Mouse (Mus musculus) neural tube, embryonic 14.5 days (tissue): ENCODE measurements at regions not wholly inside any gene's neighbourhood (a gene's known extent, or its start where the extent isn't known, plus 50 kb on each side); places are given as distances from the start of the nearest gene placed in this dataset.

Experiments
- ATAC-seq: fragments of 200-750 bp; cut with Nextera tagmentation; 2 replicates; pipeline ENCODE4 v1.8.0; 2017; ENCODE audit warnings: low read depth, mild to moderate bottlenecking, moderate TSS enrichment, moderate library complexity
- H3K27ac ChIP-seq: fragments of 300-500 bp; sonication (generic); 2 replicates; pipeline ENCODE4 v1.5.1; 2014; ENCODE audit warnings: low read depth, mild to moderate bottlenecking, control low read depth, low read length, moderate library complexity, mixed read lengths
- H3K27me3 ChIP-seq: fragments of 300-500 bp; sonication (generic); 2 replicates; pipeline ENCODE4 v1.6.1; 2014; ENCODE audit warnings: low read length; ENCODE audit not compliant: control insufficient read depth, insufficient read depth
- H3K36me3 ChIP-seq: fragments of 300-500 bp; sonication (generic); 2 replicates; pipeline ENCODE4 v1.6.1; 2014; ENCODE audit warnings: low read length, mixed read lengths; ENCODE audit not compliant: control insufficient read depth, insufficient read depth
- H3K4me1 ChIP-seq: fragments of 300-500 bp; sonication (generic); 2 replicates; pipeline ENCODE4 v1.6.1; 2014; ENCODE audit warnings: low read length; ENCODE audit not compliant: control insufficient read depth, insufficient read depth
- H3K4me2 ChIP-seq: fragments of 300-500 bp; sonication (generic); 2 replicates; pipeline ENCODE4 v1.6.1; 2014; ENCODE audit warnings: mild to moderate bottlenecking, low read depth, low read length, control low read depth
- H3K4me3 ChIP-seq: fragments of 300-500 bp; sonication (generic); 2 replicates; pipeline ENCODE4 v1.5.1; 2014; ENCODE audit warnings: low read depth, low read length, control low read depth, mixed read lengths
- H3K9ac ChIP-seq: fragments of 300-500 bp; sonication (generic); replicated peaks from 2 replicates; pipeline ENCODE4 v1.6.1; 2014; ENCODE audit warnings: low read depth, mild to moderate bottlenecking, control low read depth, low read length, mixed read lengths
- H3K9me3 ChIP-seq: fragments of 300-500 bp; sonication (generic); 2 replicates; pipeline ENCODE4 v1.6.1; 2016; ENCODE audit warnings: low read length; ENCODE audit not compliant: control insufficient read depth
- WGBS: fragments of 180-500 bp; shearing (Covaris S2); extraction: QIAGEN DNeasy Blood & Tissue Kit; methylation state at CpG from one replicate; pipeline ENCODE4 v1.1.7; 2014; 5-methylcytosine and 5-hydroxymethylcytosine counted together

DNA sequence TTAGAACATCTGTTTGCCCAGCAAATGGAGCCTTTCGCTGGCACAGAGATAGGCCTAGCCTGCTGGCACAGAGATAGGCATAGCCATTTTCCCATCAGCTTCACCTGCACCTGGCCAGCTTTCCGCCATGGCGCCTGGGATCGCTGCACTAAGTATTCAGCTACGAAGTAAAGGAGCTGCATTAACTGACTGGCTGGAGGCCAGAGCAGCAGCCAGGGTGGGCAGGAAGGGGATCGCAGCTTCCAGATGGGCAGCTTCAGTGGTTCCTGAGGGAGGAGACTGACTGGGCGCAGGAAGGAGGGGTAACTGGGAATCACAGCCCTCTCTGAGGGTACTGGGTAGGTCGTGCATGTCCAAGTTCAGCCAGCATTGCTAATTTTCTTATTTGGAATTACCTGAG, 376.2 kb downstream of the Rps24 start:
- 70% methylated on average over 8 of the region's 8 CpGs for WGBS
- H3K4me3 ChIP-seq = no peak overlapping the region
- H3K36me3 ChIP-seq = no peaks in the 10 kb centered on the region
- no peaks in the 10 kb centered on the region for H3K9me3 ChIP-seq
- no peak overlapping the region for H3K9ac ChIP-seq
- no peak overlapping the region for H3K4me2 ChIP-seq
- H3K27ac ChIP-seq = no peak overlapping the region
- no peaks in the 10 kb centered on the region for H3K27me3 ChIP-seq
- ATAC-seq = no peak
- H3K4me1 ChIP-seq = peaks cover 3% of the 10 kb centered on the region; the same call in 1 of the 2 replicates

DNA sequence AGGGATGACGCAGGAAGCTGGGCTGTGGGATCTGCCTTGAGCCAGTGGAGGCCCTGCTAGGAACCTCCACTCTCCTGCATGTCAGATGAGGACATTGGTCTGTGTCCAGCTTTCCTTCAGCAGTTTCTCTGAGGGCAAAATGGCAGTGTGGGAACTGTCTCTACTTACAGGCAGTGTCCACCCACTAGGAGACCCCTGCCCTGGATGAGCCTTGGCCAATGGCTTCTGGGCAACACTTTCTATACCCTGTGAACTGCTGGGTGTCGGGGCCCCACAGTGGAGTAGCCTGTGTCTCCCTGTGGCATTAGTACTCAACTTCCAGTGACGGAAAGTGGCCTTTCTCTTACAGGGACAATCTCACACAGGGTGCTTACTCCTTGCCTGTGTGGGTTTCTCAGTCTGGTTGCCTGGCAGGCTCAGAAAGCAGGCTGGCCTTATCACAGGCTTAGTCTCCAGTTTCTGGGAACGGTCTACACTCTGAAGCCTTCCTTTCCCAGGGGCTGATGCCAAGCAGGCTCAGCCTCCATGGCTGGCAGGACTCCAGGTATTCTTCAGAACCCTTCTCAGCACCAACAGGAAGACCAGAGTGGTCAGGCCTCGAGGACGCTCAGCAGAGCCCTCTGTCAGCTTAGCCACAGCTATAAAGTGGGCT, 378.8 kb downstream of the Rps24 start:
- H3K4me1 ChIP-seq = peaks cover 3% of the 10 kb centered on the region; the same call in 1 of the 2 replicates
- WGBS = 86% methylated on average over 6 of the region's 6 CpGs
- H3K4me3 ChIP-seq = no peak overlapping the region
- H3K36me3 ChIP-seq = no peaks in the 10 kb centered on the region
- ATAC-seq = no peak
- H3K9ac ChIP-seq = no peak overlapping the region
- no peak overlapping the region for H3K27ac ChIP-seq
- H3K9me3 ChIP-seq = no peaks in the 10 kb centered on the region
- no peak overlapping the region for H3K4me2 ChIP-seq
- no peaks in the 10 kb centered on the region for H3K27me3 ChIP-seq

DNA sequence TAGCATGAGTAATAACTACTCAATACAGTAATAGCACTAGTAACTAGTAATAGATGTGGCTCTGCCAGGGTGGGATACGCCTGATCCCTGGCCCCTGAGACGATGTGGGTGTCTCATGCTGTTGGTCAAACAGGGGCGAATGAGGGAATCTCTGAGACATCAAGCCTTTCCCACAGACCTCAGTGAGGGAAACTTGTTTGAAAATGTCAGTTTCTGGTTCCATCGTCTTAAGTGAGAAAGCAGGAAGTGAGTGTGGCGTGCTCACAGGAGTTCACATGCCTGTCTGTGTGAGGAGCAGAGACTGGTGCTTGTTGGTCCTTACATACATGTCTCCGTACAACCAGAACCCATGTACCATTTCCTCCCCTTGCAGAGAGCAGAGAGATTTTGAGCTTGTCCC, 380.9 kb downstream of the Rps24 start:
- no peak overlapping the region for H3K27ac ChIP-seq
- no peak overlapping the region for H3K9ac ChIP-seq
- H3K36me3 ChIP-seq = no peaks in the 10 kb centered on the region
- no peak overlapping the region for H3K4me2 ChIP-seq
- H3K27me3 ChIP-seq = no peaks in the 10 kb centered on the region
- H3K9me3 ChIP-seq = no peaks in the 10 kb centered on the region
- no peak overlapping the region for H3K4me3 ChIP-seq
- peaks cover 3% of the 10 kb centered on the region; the same call in 1 of the 2 replicates for H3K4me1 ChIP-seq
- ATAC-seq = no peak
- 89% methylated on average over 6 of the region's 6 CpGs for WGBS

DNA sequence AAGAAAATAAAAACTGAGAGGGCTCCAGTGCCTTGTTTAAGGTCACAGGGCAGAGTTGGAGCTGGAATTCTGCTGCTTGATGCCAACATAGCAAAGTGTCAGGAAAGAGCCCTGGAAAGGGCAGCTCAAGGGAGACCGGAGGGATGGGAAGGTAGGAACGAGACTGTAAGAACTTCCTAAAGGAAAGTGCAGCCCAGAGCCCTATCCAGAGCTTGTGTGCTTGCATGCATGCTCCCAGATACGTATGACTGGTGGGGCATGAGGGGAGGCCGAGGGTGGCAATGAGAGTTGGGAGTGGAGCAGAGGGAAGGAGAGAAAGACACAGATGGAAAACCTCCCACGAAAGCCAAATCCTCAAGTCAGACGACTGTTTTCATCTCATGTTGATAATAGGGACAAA, 381.8 kb downstream of the Rps24 start:
- no peak overlapping the region for H3K9ac ChIP-seq
- no peak overlapping the region for H3K27ac ChIP-seq
- no peaks in the 10 kb centered on the region for H3K27me3 ChIP-seq
- H3K4me2 ChIP-seq = no peak overlapping the region
- no peak overlapping the region for H3K4me3 ChIP-seq
- no peaks in the 10 kb centered on the region for H3K9me3 ChIP-seq
- WGBS = 87% methylated on average over 6 of the region's 6 CpGs
- no peaks in the 10 kb centered on the region for H3K36me3 ChIP-seq
- ATAC-seq = no peak
- H3K4me1 ChIP-seq = no peaks in the 10 kb centered on the region

DNA sequence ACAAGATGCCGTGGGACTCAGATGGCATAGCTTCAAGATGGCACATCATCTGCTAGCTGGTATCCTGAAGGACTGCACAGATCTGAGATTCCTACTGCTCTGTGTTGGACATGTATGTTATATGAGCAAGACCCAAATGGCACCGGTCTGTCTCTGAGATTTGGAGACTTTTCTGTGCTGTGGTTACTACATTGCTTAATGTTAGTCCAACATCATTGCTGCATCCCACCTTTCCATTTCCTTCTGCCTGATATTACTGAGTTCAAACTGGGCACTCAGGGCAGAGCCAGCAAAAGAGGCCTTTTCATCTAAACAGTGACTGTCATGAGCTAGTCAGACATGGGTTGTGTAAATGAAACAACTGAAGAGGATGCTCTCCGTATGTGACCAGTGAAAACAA, 383.3 kb downstream of the Rps24 start:
- 90% methylated on average over 3 of the region's 3 CpGs for WGBS
- no peaks in the 10 kb centered on the region for H3K9me3 ChIP-seq
- no peak for ATAC-seq
- no peak overlapping the region for H3K4me3 ChIP-seq
- H3K4me1 ChIP-seq = no peaks in the 10 kb centered on the region
- no peak overlapping the region for H3K9ac ChIP-seq
- H3K4me2 ChIP-seq = no peak overlapping the region
- H3K27me3 ChIP-seq = no peaks in the 10 kb centered on the region
- no peak overlapping the region for H3K27ac ChIP-seq
- no peaks in the 10 kb centered on the region for H3K36me3 ChIP-seq

DNA sequence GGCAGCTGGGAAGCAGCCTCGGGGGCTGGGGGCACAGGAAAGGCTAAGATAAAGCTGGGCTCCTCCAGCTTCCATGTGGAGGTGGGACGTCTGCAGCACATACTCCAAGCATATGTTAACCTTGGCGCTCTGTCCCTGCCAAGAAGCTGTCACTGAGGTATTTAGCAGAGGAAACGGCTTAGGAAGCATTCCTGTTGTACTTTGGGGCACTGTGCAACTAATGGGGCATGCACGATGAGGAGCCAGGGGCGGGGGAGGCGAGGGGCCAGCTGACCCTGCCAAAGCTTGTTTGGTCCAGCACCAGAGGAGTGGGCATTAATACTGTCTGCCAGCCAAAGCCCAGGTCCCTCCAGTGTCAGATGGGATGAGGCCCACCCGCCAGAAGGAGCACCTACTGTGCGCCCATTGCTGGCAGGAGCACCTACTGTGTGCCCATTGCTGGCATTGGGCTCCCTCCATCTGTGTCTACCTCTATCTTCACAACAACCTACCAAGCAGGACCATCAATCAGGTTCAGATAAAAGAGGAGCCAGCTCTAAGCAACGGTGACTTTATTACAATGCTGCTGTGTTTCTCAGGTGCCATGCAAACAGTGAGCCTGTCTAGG, 384.6 kb downstream of the Rps24 start:
- Histone ChIP-seq H3K27me3 (no peaks in the 10 kb centered on the region), H3K4me2 (no peak overlapping the region), H3K4me3 (no peak overlapping the region), H3K9me3 (no peaks in the 10 kb centered on the region), H3K4me1 (peaks cover 3% of the 10 kb centered on the region; the same call in 1 of the 2 replicates), H3K36me3 (no peaks in the 10 kb centered on the region), H3K9ac (no peak overlapping the region), H3K27ac (no peak overlapping the region)
- no peak for ATAC-seq
- WGBS = 72% methylated on average over 10 of the region's 10 CpGs

DNA sequence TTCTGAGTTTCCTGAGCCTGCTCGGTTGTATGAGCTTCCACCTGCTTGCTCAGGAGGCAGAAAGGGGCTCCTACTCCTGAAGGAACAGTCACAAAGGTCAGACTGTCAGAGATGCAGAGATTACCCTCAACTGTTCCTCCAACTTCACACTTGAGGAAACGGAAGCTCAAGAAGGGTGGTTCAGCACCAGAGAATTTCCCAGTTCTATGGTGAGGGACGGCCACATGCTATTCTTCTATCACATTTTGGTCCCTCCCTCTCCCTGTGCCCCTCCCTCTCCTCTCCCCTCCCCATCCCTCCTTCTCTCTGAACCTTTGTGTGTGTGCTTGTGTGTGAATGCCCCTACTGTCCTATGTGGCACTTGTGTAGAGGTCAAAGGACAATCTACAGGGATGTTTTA, 386.0 kb downstream of the Rps24 start:
- Histone ChIP-seq H3K27me3 (no peaks in the 10 kb centered on the region), H3K4me3 (no peak overlapping the region), H3K4me2 (no peak overlapping the region), H3K9ac (no peak overlapping the region), H3K9me3 (no peaks in the 10 kb centered on the region), H3K36me3 (no peaks in the 10 kb centered on the region), H3K27ac (no peak overlapping the region), H3K4me1 (peaks cover 3% of the 10 kb centered on the region; the same call in 1 of the 2 replicates)
- no peak for ATAC-seq
- WGBS = 47% methylated on average over 3 of the region's 3 CpGs

DNA sequence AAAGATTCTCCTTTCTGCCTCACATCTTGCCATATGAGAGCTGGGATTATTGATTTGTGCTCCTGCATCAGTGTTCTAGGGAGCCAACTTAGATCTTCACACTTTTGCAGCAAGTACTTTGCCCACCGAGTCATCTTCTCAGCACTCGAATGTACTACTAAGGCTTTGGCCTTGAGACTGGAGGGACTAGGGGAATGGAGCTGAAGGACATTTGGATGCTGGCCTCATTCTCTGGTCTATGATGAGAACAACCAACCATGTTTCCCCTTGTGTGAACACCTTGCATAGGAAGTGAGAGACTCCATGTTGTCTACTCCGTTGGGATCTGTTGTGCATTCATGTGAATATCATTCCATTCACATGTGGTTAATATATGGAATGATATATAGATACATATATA, 386.5 kb downstream of the Rps24 start:
- 95% methylated on average over 3 of the region's 3 CpGs for WGBS
- no peak overlapping the region for H3K9ac ChIP-seq
- H3K36me3 ChIP-seq = no peaks in the 10 kb centered on the region
- H3K27ac ChIP-seq = no peak overlapping the region
- H3K27me3 ChIP-seq = no peaks in the 10 kb centered on the region
- no peak for ATAC-seq
- H3K9me3 ChIP-seq = no peaks in the 10 kb centered on the region
- H3K4me1 ChIP-seq = peaks cover 3% of the 10 kb centered on the region; the same call in 1 of the 2 replicates
- H3K4me2 ChIP-seq = no peak overlapping the region
- H3K4me3 ChIP-seq = no peak overlapping the region

DNA sequence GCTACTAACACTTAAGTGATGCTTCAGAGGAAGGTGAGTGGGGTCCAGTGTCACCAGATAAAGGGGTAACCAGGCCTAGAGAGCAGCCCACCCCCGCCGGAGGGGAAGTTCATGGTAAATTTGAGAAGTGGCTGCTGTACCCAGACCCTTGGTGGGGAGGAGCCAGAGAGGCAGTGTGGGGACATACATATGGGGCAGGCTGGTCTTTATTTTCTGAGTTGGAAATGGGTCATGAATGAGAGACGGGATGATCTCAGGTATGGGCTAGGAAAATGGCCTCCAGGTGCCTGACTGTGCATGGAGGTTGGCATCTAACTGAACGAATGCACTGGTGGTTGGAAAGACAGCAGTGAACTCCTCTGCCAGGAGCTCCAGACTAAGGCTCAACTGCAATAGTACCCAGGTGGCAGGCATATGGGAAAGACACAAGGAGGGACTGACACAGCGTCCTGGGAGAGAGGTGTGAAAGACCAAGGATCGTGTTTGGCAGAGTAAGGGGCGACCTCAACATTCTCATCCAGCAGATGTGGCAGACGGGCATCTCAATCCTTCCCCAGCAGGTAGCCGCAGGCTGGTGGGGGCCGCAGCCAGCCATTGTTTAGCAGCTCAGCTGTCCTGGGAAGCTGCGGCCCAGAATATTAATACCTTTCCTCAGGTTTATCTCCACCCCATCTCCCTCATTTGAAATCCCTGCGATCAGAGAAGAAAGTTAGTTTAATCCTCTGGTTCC, 387.7 kb downstream of the Rps24 start:
- no peaks in the 10 kb centered on the region for H3K36me3 ChIP-seq
- H3K4me1 ChIP-seq = peaks cover 3% of the 10 kb centered on the region; the same call in 1 of the 2 replicates
- ATAC-seq = no peak
- H3K27ac ChIP-seq = no peak overlapping the region
- H3K9me3 ChIP-seq = no peaks in the 10 kb centered on the region
- 60% methylated on average over 12 of the region's 12 CpGs for WGBS
- no peaks in the 10 kb centered on the region for H3K27me3 ChIP-seq
- H3K4me2 ChIP-seq = no peak overlapping the region
- no peak overlapping the region for H3K9ac ChIP-seq
- no peak overlapping the region for H3K4me3 ChIP-seq
